Mouse (Mus musculus) liver, adult (tissue): ENCODE results near the gene Stx11.

ENCODE experiments used
- GATA4 ChIP-seq: IDR thresholded peaks from 2 replicates; pipeline ENCODE4 v1.6.1; 2014; ENCODE audit warnings: mild to moderate bottlenecking, low read length; ENCODE audit not compliant: insufficient replicate concordance

The Stx11 gene

GRCm38 (mm10) chr10:12931492-12932400 is 32.4 kb downstream of the Stx11 start:
- TF ChIP-seq GATA4, result no peak

- TF ChIP-seq GATA4, result no peak
These were observed 33.7 kb downstream of the Stx11 start for GRCm38 (mm10) chr10:12930351-12930905.

- TF ChIP-seq GATA4, result no peak
These were observed 34.3 kb downstream of the Stx11 start for GRCm38 (mm10) chr10:12929857-12930174.

GRCm38 (mm10) chr10:12929149-12929856 is 34.8 kb downstream of the Stx11 start:
- no peak for TF ChIP-seq GATA4

GRCm38 (mm10) chr10:12928193-12928592 is 35.9 kb downstream of the Stx11 start:
- TF ChIP-seq GATA4, result no peak

- TF ChIP-seq GATA4, result no peak
These were observed 41.3 kb downstream of the Stx11 start for GRCm38 (mm10) chr10:12922574-12923353.

- TF ChIP-seq GATA4, result no peak
These were observed 42.0 kb downstream of the Stx11 start for GRCm38 (mm10) chr10:12922077-12922573.

- no peak for TF ChIP-seq GATA4
These were observed 42.5 kb downstream of the Stx11 start for GRCm38 (mm10) chr10:12921551-12922040.

- no peak for TF ChIP-seq GATA4
These were observed 44.8 kb downstream of the Stx11 start for GRCm38 (mm10) chr10:12919287-12919686.

- TF ChIP-seq GATA4, result no peak
These were observed 46.5 kb downstream of the Stx11 start for GRCm38 (mm10) chr10:12917626-12918025.

GRCm38 (mm10) chr10:12916376-12916775 is 47.7 kb downstream of the Stx11 start:
- TF ChIP-seq GATA4, result no peak

GRCm38 (mm10) chr10:12915826-12916225 is 48.3 kb downstream of the Stx11 start:
- no peak for TF ChIP-seq GATA4

- no peak for TF ChIP-seq GATA4
These were observed 49.9 kb downstream of the Stx11 start for GRCm38 (mm10) chr10:12914203-12914602.

- no peak for TF ChIP-seq GATA4
These were observed 52.0 kb downstream of the Stx11 start for GRCm38 (mm10) chr10:12911981-12912530.

GRCm38 (mm10) chr10:12911451-12911850 is 52.6 kb downstream of the Stx11 start:
- no peak for TF ChIP-seq GATA4
